Mouse (Mus musculus): ENCODE measurements around the gene Atf2. TPM values are rescaled to one million over a fixed set of nuclear protein-coding genes. Genes with fewer than 3 reads are reported as not detected.
"Not testable (repeated sequence)": the region's sequence is repeated elsewhere in the genome, so short reads cannot be mapped to it uniquely, and the experiment has no call there.

The Atf2 gene
- polyA plus RNA-seq, 1 experiment: 11.9 TPM

GRCm38 (mm10) chr2:73912264-73912663 lies 19.8 kb upstream of the Atf2 start:
- no peak overlapping the region for H3K4me3 ChIP-seq (replicated peaks; ENCODE audit: extremely low read depth, low read depth, low read length)
- WGBS: 37% methylated on average over 3 of the region's 3 CpGs
- peaks cover 2% of the 10 kb centered on the region; the same call in 1 of the 2 replicates for H3K4me1 ChIP-seq (ENCODE audit: control insufficient read depth, insufficient read depth, low read length)
- TF ChIP-seq CTCF (IDR thresholded peaks at IDR 0.05; ENCODE audit: insufficient read depth, low read length): no peak
- TF ChIP-seq POLR2A (IDR thresholded peaks at IDR 0.05; ENCODE audit: borderline replicate concordance, extremely low read depth, low read depth, low read length): no peak
- no peak for DNase-seq

DNA sequence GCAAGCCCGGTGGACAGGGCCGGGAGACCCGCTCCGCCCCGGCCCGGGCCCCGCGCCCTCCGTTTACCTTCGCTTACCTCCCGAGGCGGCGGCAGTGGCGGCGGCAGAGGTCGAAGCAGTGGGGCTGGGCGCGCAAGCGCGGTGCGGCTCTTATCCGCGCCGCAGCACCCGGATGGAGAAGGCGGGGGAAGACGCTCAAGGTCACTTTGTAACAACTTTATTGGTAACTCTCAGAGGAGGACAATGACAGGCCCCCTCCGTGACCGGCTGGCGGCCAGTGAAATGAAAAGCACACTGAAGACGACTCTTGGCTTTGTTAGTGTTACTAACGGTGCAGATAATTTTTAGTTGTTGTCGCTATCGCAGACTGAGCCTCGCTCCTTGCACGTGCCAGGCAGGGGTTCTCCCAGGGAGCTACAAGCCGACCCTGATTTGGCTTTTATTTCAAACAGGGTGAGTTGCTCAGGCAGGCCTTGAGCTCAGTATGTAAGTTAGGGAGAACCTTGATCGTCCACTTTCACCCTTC lies 18.8 kb upstream of the Atf2 start, which contains the start of gene Atp5g3:
Gene Atp5g3 (minus strand): TSS at position 152 of the 526 bp plus-strand sequence.
- H3K4me3 ChIP-seq (replicated peaks; ENCODE audit: extremely low read depth, low read depth, low read length): peak within 1 kb of the TSS; percentile 90
- TF ChIP-seq CTCF (IDR thresholded peaks at IDR 0.05; ENCODE audit: insufficient read depth, low read length) (no peak), POLR2A (IDR thresholded peaks at IDR 0.05; ENCODE audit: borderline replicate concordance, extremely low read depth, low read depth, low read length) (peak; percentile 55; the same call in 1 of the 2 replicates)
- 1% methylated on average over 37 of the region's 38 CpGs for WGBS
- peaks cover 2% of the 10 kb centered on the region; the same call in 1 of the 2 replicates for H3K4me1 ChIP-seq (ENCODE audit: control insufficient read depth, insufficient read depth, low read length)
- DNase-seq: peak; percentile 88

GRCm38 (mm10) chr2:73910571-73911174 lies 18.2 kb upstream of the Atf2 start:
- under 1% methylated on average over 50 of the region's 50 CpGs for WGBS
- TF ChIP-seq CTCF (IDR thresholded peaks at IDR 0.05; ENCODE audit: insufficient read depth, low read length): no peak
- peak; percentile 15; the same call in 1 of the 2 replicates for TF ChIP-seq POLR2A (IDR thresholded peaks at IDR 0.05; ENCODE audit: borderline replicate concordance, extremely low read depth, low read depth, low read length)
- peaks cover 2% of the 10 kb centered on the region; the same call in 1 of the 2 replicates for H3K4me1 ChIP-seq (ENCODE audit: control insufficient read depth, insufficient read depth, low read length)
- peak overlapping the region; percentile 88 for H3K4me3 ChIP-seq (replicated peaks; ENCODE audit: extremely low read depth, low read depth, low read length)
- DNase-seq: peak; percentile 48

GRCm38 (mm10) chr2:73909116-73909515 lies 16.7 kb upstream of the Atf2 start:
- 75% methylated on average over 2 of the region's 2 CpGs for WGBS
- TF ChIP-seq POLR2A (IDR thresholded peaks at IDR 0.05; ENCODE audit: borderline replicate concordance, extremely low read depth, low read depth, low read length) (no peak), CTCF (IDR thresholded peaks at IDR 0.05; ENCODE audit: insufficient read depth, low read length) (no peak)
- peaks cover 2% of the 10 kb centered on the region; the same call in 1 of the 2 replicates for H3K4me1 ChIP-seq (ENCODE audit: control insufficient read depth, insufficient read depth, low read length)
- no peak overlapping the region for H3K4me3 ChIP-seq (replicated peaks; ENCODE audit: extremely low read depth, low read depth, low read length)
- no peak for DNase-seq

- H3K4me3 ChIP-seq (replicated peaks; ENCODE audit: extremely low read depth, low read depth, low read length); H3K4me1 ChIP-seq (ENCODE audit: control insufficient read depth, insufficient read depth, low read length); DNase-seq: not testable (repeated sequence)
These were observed 12.2 kb upstream of the Atf2 start for GRCm38 (mm10) chr2:73904679-73905078.

DNA sequence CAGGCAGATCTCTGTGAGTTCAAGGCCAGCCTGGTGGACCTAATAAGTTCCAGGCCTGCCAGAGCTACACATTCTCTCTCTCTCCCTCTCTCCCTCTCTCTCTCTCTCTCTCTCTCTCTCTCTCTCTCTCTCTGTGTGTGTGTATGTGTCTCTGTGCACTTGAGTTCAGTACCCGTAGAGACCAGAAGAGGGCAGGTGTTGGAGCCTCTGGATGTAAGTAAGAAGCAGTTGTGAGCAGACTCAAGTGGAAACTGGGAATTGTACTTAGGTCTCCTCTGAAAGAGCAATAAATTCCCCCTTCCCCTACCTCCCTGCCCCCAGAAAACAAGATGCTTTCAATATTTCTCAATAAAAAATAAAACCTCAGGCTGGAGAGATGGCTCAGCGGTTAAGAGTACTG lies 11.1 kb upstream of the Atf2 start:
- H3K4me3 ChIP-seq (replicated peaks; ENCODE audit: extremely low read depth, low read depth, low read length): no peak overlapping the region
- 89% methylated on average over 2 of the region's 2 CpGs for WGBS
- TF ChIP-seq CTCF (IDR thresholded peaks at IDR 0.05; ENCODE audit: insufficient read depth, low read length) (no peak), POLR2A (IDR thresholded peaks at IDR 0.05; ENCODE audit: borderline replicate concordance, extremely low read depth, low read depth, low read length) (no peak)
- H3K4me1 ChIP-seq (ENCODE audit: control insufficient read depth, insufficient read depth, low read length): no peaks in the 10 kb centered on the region
- no peak for DNase-seq

GRCm38 (mm10) chr2:73902328-73902727 lies 9.9 kb upstream of the Atf2 start:
- DNase-seq; H3K4me3 ChIP-seq (replicated peaks; ENCODE audit: extremely low read depth, low read depth, low read length); H3K4me1 ChIP-seq (ENCODE audit: control insufficient read depth, insufficient read depth, low read length): not testable (repeated sequence)
- WGBS: 96% methylated on average over 3 of the region's 3 CpGs

DNA sequence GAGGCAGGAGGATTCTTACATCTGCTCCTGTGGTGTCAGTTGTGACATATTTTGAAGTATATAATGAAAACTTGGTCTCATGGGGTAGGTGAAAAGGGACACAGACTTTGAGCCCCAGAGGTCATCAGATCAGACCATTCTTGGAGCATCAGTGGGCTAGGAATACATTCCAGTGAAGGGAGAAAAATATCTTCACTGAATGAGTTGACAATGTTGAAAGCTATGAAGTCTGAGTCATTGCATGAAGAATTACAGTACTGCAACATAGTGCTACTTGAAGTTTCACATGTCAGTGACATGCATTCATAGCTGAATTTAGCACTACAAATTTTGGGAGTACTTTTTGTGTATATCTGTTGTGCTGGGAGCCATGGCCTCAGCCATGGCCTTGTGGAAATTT lies 8.7 kb upstream of the Atf2 start:
- Histone ChIP-seq H3K4me1 (ENCODE audit: control insufficient read depth, insufficient read depth, low read length) (no peaks in the 10 kb centered on the region), H3K4me3 (replicated peaks; ENCODE audit: extremely low read depth, low read depth, low read length) (no peak overlapping the region)
- TF ChIP-seq POLR2A (IDR thresholded peaks at IDR 0.05; ENCODE audit: borderline replicate concordance, extremely low read depth, low read depth, low read length): no peak
- TF ChIP-seq CTCF (IDR thresholded peaks at IDR 0.05; ENCODE audit: insufficient read depth, low read length): no peak
- no peak for DNase-seq

DNA sequence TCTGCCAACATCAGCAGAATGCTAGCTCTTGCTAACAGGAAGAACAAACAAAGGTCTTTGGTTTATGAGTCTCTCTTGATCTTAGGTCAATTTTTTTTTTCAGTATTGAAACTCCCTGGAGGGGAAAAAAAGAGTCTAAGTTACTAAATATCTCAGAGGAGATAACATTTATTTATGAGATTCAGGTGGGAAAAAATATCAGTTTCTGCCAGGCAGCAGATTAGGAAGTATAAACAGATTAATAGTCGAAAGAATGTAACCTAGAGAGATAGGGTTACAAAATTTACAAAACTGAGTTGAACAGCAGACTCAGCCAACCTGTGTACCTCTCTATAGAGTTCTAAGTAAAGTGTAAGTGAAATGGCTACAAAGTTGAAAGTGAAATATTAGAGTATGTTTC lies 7.9 kb upstream of the Atf2 start:
- Histone ChIP-seq H3K4me3 (replicated peaks; ENCODE audit: extremely low read depth, low read depth, low read length) (no peak overlapping the region), H3K4me1 (ENCODE audit: control insufficient read depth, insufficient read depth, low read length) (no peaks in the 10 kb centered on the region)
- no peak for TF ChIP-seq CTCF (IDR thresholded peaks at IDR 0.05; ENCODE audit: insufficient read depth, low read length)
- no peak for TF ChIP-seq POLR2A (IDR thresholded peaks at IDR 0.05; ENCODE audit: borderline replicate concordance, extremely low read depth, low read depth, low read length)
- no peak for DNase-seq
- WGBS: 59% methylated on average over 1 of the region's 1 CpGs

DNA sequence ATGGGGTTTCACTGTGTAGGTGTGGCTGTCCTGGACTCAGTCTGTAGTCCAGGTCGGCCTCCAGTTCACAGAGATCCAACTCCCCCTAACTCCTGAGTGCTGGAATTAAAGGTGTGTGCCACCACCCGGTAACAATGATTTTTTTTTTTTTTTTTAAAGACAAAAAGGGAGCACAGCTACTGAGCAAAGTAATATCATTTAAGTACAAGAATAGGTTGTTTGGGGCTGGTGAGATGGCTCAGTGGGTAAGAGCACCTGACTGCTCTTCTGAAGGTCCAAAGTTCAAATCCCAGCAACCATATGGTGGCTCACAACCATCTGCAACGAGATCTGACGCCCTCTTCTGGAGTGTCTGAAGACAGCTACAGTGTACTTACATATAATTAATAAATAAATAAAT lies 4.5 kb upstream of the Atf2 start:
- 78% methylated on average over 4 of the region's 4 CpGs for WGBS
- not testable (repeated sequence) for DNase-seq

More for the DNA sequence above, 4.5 kb upstream of the Atf2 start:
- H3K4me3 ChIP-seq (replicated peaks; ENCODE audit: extremely low read depth, low read depth, low read length); H3K4me1 ChIP-seq (ENCODE audit: control insufficient read depth, insufficient read depth, low read length): not testable (repeated sequence)

Measured in lung, adult 2 months (tissue).